Mouse (Mus musculus) kidney, postnatal 14 days (tissue): Measurements from ENCODE around the gene Pawr.
A peak's percentile ranks its signal among the peaks of the same experiment; 100 is the strongest.
"Not testable (repeated sequence)": the region's sequence is repeated elsewhere in the genome, so short reads cannot be mapped to it uniquely, and the experiment has no call there.

Experiments used
- DNase-seq: peaks from one replicate; pipeline ENCODE4 v3.0.0; 2022; ENCODE audit warnings: mixed read lengths

The Pawr gene

GRCm38 (mm10) chr10:108394306-108394705 lies 62.4 kb downstream of the Pawr start:
- DNase-seq, result no peak

GRCm38 (mm10) chr10:108395229-108395628 lies 63.3 kb downstream of the Pawr start:
- DNase-seq, result no peak

GRCm38 (mm10) chr10:108395647-108396046 lies 63.7 kb downstream of the Pawr start:
- DNase-seq, result no peak

GRCm38 (mm10) chr10:108402751-108403150 lies 70.8 kb downstream of the Pawr start:
- no peak for DNase-seq

GRCm38 (mm10) chr10:108403366-108403865 lies 71.5 kb downstream of the Pawr start:
- DNase-seq, result no peak

- no peak for DNase-seq
Observed at GRCm38 (mm10) chr10:108404087-108404486, 72.2 kb downstream of the Pawr start.

GRCm38 (mm10) chr10:108405076-108405475 lies 73.2 kb downstream of the Pawr start:
- DNase-seq, result peak; percentile 48

- DNase-seq, result no peak
Observed at GRCm38 (mm10) chr10:108405931-108406330, 74.0 kb downstream of the Pawr start.

GRCm38 (mm10) chr10:108406798-108407754 lies 75.2 kb downstream of the Pawr start:
- peak; percentile 11 for DNase-seq

GRCm38 (mm10) chr10:108408025-108408424 lies 76.1 kb downstream of the Pawr start:
- DNase-seq, result peak; percentile 41

GRCm38 (mm10) chr10:108408437-108408836 lies 76.5 kb downstream of the Pawr start:
- no peak for DNase-seq

GRCm38 (mm10) chr10:108408986-108409385 lies 77.1 kb downstream of the Pawr start:
- DNase-seq, result no peak

- no peak for DNase-seq
Observed at GRCm38 (mm10) chr10:108409529-108409928, 77.6 kb downstream of the Pawr start.

- no peak for DNase-seq
Observed at GRCm38 (mm10) chr10:108414936-108415635, 83.2 kb downstream of the Pawr start.

- no peak for DNase-seq
Observed at GRCm38 (mm10) chr10:108417448-108417847, 85.5 kb downstream of the Pawr start.

GRCm38 (mm10) chr10:108430553-108430952 lies 98.6 kb downstream of the Pawr start:
- no peak for DNase-seq

- DNase-seq, result peak; percentile 65
Observed at GRCm38 (mm10) chr10:108432194-108432593, 100.3 kb downstream of the Pawr start.

GRCm38 (mm10) chr10:108433976-108434375 lies 102.1 kb downstream of the Pawr start:
- DNase-seq, result peak; percentile 64

- peak; percentile 71 for DNase-seq
Observed at GRCm38 (mm10) chr10:108435616-108436015, 103.7 kb downstream of the Pawr start.

- peak; percentile 78 for DNase-seq
Observed at GRCm38 (mm10) chr10:108436365-108436764, 104.4 kb downstream of the Pawr start.

GRCm38 (mm10) chr10:108440251-108440650 lies 108.3 kb downstream of the Pawr start:
- DNase-seq, result not testable (repeated sequence)

GRCm38 (mm10) chr10:108443931-108444876 lies 112.3 kb downstream of the Pawr start:
- peak; percentile 24 for DNase-seq
